In genomic region chr11:116106154-116106962, GRCm38 (mm10) we compare ENCODE assay signal across 9 mouse cellular contexts. TPM values are rescaled to one million over a fixed set of nuclear protein-coding genes. Genes with fewer than 3 reads are reported as not detected.
DNase-seq lines count a peak whose midpoint lies in the region; ATAC-seq and TF ChIP-seq lines count a peak whose summit lies in the region.
"Had no signal": no experiment of that assay in that cellular context is flagged by ENCODE, and none has a peak within 500 bp of the region (broad histone marks: within the 10 kb centered on the region; RNA-seq: fewer than 3 reads in every experiment).

No protein-coding gene starts in this region.

- intact Hi-C loops in heart, postnatal 25 days (cut with DNase I) = no loop called here

- TF ChIP-seq CTCF in layer of hippocampus, adult 2 months (conservative IDR thresholded peaks at IDR 0.05) = no peak

- H3K27ac ChIP-seq in heart, embryonic 14.5 days (replicated peaks in 1 of 2; ENCODE audit: control insufficient read depth in 1 of 2, insufficient read depth in 1 of 2, low read depth in 2 of 2, low read length in 2 of 2) = peak overlapping the region; percentile 24 to 83; a peak in 2 of 4 replicates
- no peak overlapping the region for H3K27ac ChIP-seq in embryonic facial prominence, embryonic 14.5 days (replicated peaks; ENCODE audit: low read depth, low read length)
- H3K27ac ChIP-seq in limb, embryonic 14.5 days (replicated peaks; ENCODE audit: low read depth, low read length) = no peak overlapping the region
- peak overlapping the region; percentile 15; the same call in 1 of the 2 replicates for H3K27ac ChIP-seq in stomach, embryonic 14.5 days (ENCODE audit: low read length)
- no peak overlapping the region for H3K27ac ChIP-seq in layer of hippocampus, adult 2 months

- H3K4me2 ChIP-seq in heart, embryonic 14.5 days (ENCODE audit: low read length) = peak overlapping the region; percentile 79
- peak overlapping the region; percentile 77 for H3K4me2 ChIP-seq in embryonic facial prominence, embryonic 14.5 days (ENCODE audit: low read depth, low read length)
- H3K4me2 ChIP-seq in limb, embryonic 14.5 days (replicated peaks; ENCODE audit: low read depth, low read length, severe bottlenecking) = peak overlapping the region; percentile 69
- H3K4me2 ChIP-seq in stomach, embryonic 14.5 days (replicated peaks; ENCODE audit: low read depth, low read length) = peak overlapping the region; percentile 32

- peaks cover 28% of the 10 kb centered on the region for H3K36me3 ChIP-seq in heart, embryonic 14.5 days (ENCODE audit: control insufficient read depth, insufficient read depth, low read length)
- no peaks in the 10 kb centered on the region for H3K36me3 ChIP-seq in embryonic facial prominence, embryonic 14.5 days (ENCODE audit: control insufficient read depth, insufficient read depth, low read length)
- H3K36me3 ChIP-seq in limb, embryonic 14.5 days (ENCODE audit: control insufficient read depth, insufficient read depth, low read length) = no peaks in the 10 kb centered on the region
- H3K36me3 ChIP-seq in stomach, embryonic 14.5 days (ENCODE audit: control insufficient read depth, insufficient read depth, low read length) = no peaks in the 10 kb centered on the region

- no peaks in the 10 kb centered on the region for H3K9me3 ChIP-seq in heart, embryonic 14.5 days (ENCODE audit: control insufficient read depth, low read length)
- no peaks in the 10 kb centered on the region for H3K9me3 ChIP-seq in embryonic facial prominence, embryonic 14.5 days (ENCODE audit: control insufficient read depth, low read length)
- H3K9me3 ChIP-seq in limb, embryonic 14.5 days (ENCODE audit: control insufficient read depth, low read length) = no peaks in the 10 kb centered on the region
- no peaks in the 10 kb centered on the region for H3K9me3 ChIP-seq in stomach, embryonic 14.5 days (ENCODE audit: control insufficient read depth, low read depth, low read length)

- no peak for TF ChIP-seq POLR2A in limb, embryonic 14.5 days (IDR thresholded peaks at IDR 0.05; ENCODE audit: borderline replicate concordance, extremely low read depth, insufficient read depth, insufficient read length)

- H3K9ac ChIP-seq in heart, embryonic 14.5 days (ENCODE audit: low read length) = peak overlapping the region; percentile 95
- peak overlapping the region; percentile 37; the same call in 1 of the 2 replicates for H3K9ac ChIP-seq in embryonic facial prominence, embryonic 14.5 days (ENCODE audit: low read depth, low read length)
- H3K9ac ChIP-seq in limb, embryonic 14.5 days (ENCODE audit: low read depth, low read length, severe bottlenecking) = 0 out of 2 replicates have a peak overlapping the region, but pooled peaks have one; percentile 0
- 0 out of 2 replicates have a peak overlapping the region, but pooled peaks have one; percentile 18 for H3K9ac ChIP-seq in stomach, embryonic 14.5 days (replicated peaks; ENCODE audit: low read depth, low read length)

- H3K4me3 ChIP-seq in heart, embryonic 14.5 days (ENCODE audit: control insufficient read depth in 1 of 2, insufficient read depth in 1 of 2, low read depth in 1 of 2, low read length in 2 of 2) = peak overlapping the region in 1 of 2 experiments; percentile 88; a peak in 1 of 4 replicates
- 0 out of 2 replicates have a peak overlapping the region, but pooled peaks have one; percentile 8 for H3K4me3 ChIP-seq in embryonic facial prominence, embryonic 14.5 days (ENCODE audit: low read depth, low read length)
- H3K4me3 ChIP-seq in limb, embryonic 14.5 days (replicated peaks; ENCODE audit: low read length) = peak overlapping the region; percentile 9; the same call in 1 of the 2 replicates
- no peak overlapping the region for H3K4me3 ChIP-seq in stomach, embryonic 14.5 days (ENCODE audit: low read depth, low read length)
- H3K4me3 ChIP-seq in layer of hippocampus, adult 2 months = no peak overlapping the region

- ATAC-seq in heart, embryonic 14.5 days (ENCODE audit: insufficient number of reproducible peaks, insufficient read depth, low FRiP score, low read depth) = no peak
- no peak for ATAC-seq in embryonic facial prominence, embryonic 14.5 days (ENCODE audit: low read depth)
- no peak for ATAC-seq in limb, embryonic 14.5 days (ENCODE audit: low FRiP score, low read depth)
- ATAC-seq in stomach, embryonic 14.5 days (ENCODE audit: insufficient number of reproducible peaks, insufficient read depth, low FRiP score, low read depth) = 0 out of 2 replicates have a peak, but pooled peaks have one; percentile 14

- peaks cover 54 to 74% of the 10 kb centered on the region in 2 experiments for H3K4me1 ChIP-seq in heart, embryonic 14.5 days (ENCODE audit: control insufficient read depth in 2 of 2, insufficient read depth in 2 of 2, low read length in 2 of 2)
- peaks cover 70% of the 10 kb centered on the region for H3K4me1 ChIP-seq in embryonic facial prominence, embryonic 14.5 days (ENCODE audit: control insufficient read depth, insufficient read depth, low read length)
- peaks cover 55% of the 10 kb centered on the region for H3K4me1 ChIP-seq in limb, embryonic 14.5 days (ENCODE audit: control insufficient read depth, insufficient read depth, low read length)
- peaks cover 73% of the 10 kb centered on the region for H3K4me1 ChIP-seq in stomach, embryonic 14.5 days (ENCODE audit: control insufficient read depth, insufficient read depth, low read length)

- no peak for DNase-seq in heart, postnatal 25 days (ENCODE audit: low spot score)
- no peak for DNase-seq in embryonic facial prominence, embryonic 14.5 days (ENCODE audit: low spot score)
- peak; percentile 28 for DNase-seq in limb, embryonic 14.5 days (ENCODE audit: low spot score)
- no peak for DNase-seq in thymus, postnatal 10 days (ENCODE audit: low spot score in 2 of 2)
- DNase-seq in adrenal gland, postnatal 4 days (ENCODE audit: low spot score in 2 of 2) = no peak
- DNase-seq in layer of hippocampus, adult 2 months (ENCODE audit: low spot score in 2 of 2) = no peak
- DNase-seq: right cerebral cortex, postnatal 25 days had no signal

- H3K27me3 ChIP-seq in heart, embryonic 14.5 days (ENCODE audit: control insufficient read depth, insufficient read depth, low read length) = no peaks in the 10 kb centered on the region
- peaks cover 54% of the 10 kb centered on the region for H3K27me3 ChIP-seq in embryonic facial prominence, embryonic 14.5 days (replicated peaks; ENCODE audit: control insufficient read depth, insufficient read depth, low read length)
- H3K27me3 ChIP-seq in limb, embryonic 14.5 days (ENCODE audit: control insufficient read depth, insufficient read depth, low read length) = peaks cover 48% of the 10 kb centered on the region
- H3K27me3 ChIP-seq in stomach, embryonic 14.5 days (ENCODE audit: control insufficient read depth, insufficient read depth, low read length) = peaks cover 17% of the 10 kb centered on the region

- WGBS in heart, embryonic 14.5 days = 42% methylated on average over 32 of the region's 32 CpGs
- 22% methylated on average over 32 of the region's 32 CpGs for WGBS in embryonic facial prominence, embryonic 14.5 days
- 29% methylated on average over 29 of the region's 32 CpGs for WGBS in limb, embryonic 14.5 days
- WGBS in stomach, embryonic 14.5 days = 25% methylated on average over 32 of the region's 32 CpGs

RNA-seq across cellular contexts. Expression of gene Wbp2, which starts 19.6 kb away (rescaled TPM):
- 139 and 141 TPM in 2 replicates for polyA plus RNA-seq in heart, embryonic 14.5 days (2014; fragmentation: Nextera tagmentation; extraction: Ambion mirVana)
- 10 to 100 TPM; 80.1 to 92.2 TPM for total RNA-seq in heart, postnatal 25 days (2021)
- 69.0 and 74.9 TPM in 2 replicates for polyA plus RNA-seq in embryonic facial prominence, embryonic 14.5 days (2014; fragmentation: Nextera tagmentation; extraction: Ambion mirVana)
- polyA plus RNA-seq in limb, embryonic 14.5 days (2012; rRNA removed) = 58.6 and 76.2 TPM in 2 replicates
- polyA plus RNA-seq in limb, embryonic 14.5 days (2014; fragmentation: Nextera tagmentation; extraction: Ambion mirVana) = 56.8 and 57.7 TPM in 2 replicates
- 74.0 and 82.4 TPM in 2 replicates for polyA plus RNA-seq in stomach, embryonic 14.5 days (2014; fragmentation: Nextera tagmentation; extraction: Ambion mirVana)
- 100 to 1,000 TPM; 126 to 136 TPM for total RNA-seq in adrenal gland, postnatal 4 days (2021)
- total RNA-seq in layer of hippocampus, adult 2 months (2021) = 100 to 1,000 TPM; 417 to 440 TPM

RNA-seq across cellular contexts. Expression of gene Trim47, which starts 20.7 kb away (rescaled TPM):
- polyA plus RNA-seq in heart, embryonic 14.5 days (2014; fragmentation: Nextera tagmentation; extraction: Ambion mirVana) = 63.3 and 66.1 TPM in 2 replicates
- total RNA-seq in heart, postnatal 25 days (2021) = 10 to 100 TPM; 27.0 to 37.6 TPM
- 25.6 and 29.0 TPM in 2 replicates for polyA plus RNA-seq in embryonic facial prominence, embryonic 14.5 days (2014; fragmentation: Nextera tagmentation; extraction: Ambion mirVana)
- polyA plus RNA-seq in limb, embryonic 14.5 days (2012; rRNA removed) = 25.5 and 35.2 TPM in 2 replicates
- 25.1 and 28.5 TPM in 2 replicates for polyA plus RNA-seq in limb, embryonic 14.5 days (2014; fragmentation: Nextera tagmentation; extraction: Ambion mirVana)
- polyA plus RNA-seq in stomach, embryonic 14.5 days (2014; fragmentation: Nextera tagmentation; extraction: Ambion mirVana) = 12.2 and 17.3 TPM in 2 replicates
- total RNA-seq in adrenal gland, postnatal 4 days (2021) = 10 to 100 TPM; 21.3 to 23.9 TPM
- total RNA-seq in layer of hippocampus, adult 2 months (2021) = 1 to 10 TPM; 4.6 to 7.2 TPM

RNA-seq across cellular contexts. Expression of gene Trim65, which starts 24.6 kb away (rescaled TPM):
- polyA plus RNA-seq in heart, embryonic 14.5 days (2014; fragmentation: Nextera tagmentation; extraction: Ambion mirVana) = 3.8 and 4.8 TPM in 2 replicates
- 1 to 10 TPM; 6.1 to 8.4 TPM for total RNA-seq in heart, postnatal 25 days (2021)
- 2.9 and 3.2 TPM in 2 replicates for polyA plus RNA-seq in embryonic facial prominence, embryonic 14.5 days (2014; fragmentation: Nextera tagmentation; extraction: Ambion mirVana)
- 4.9 and 6.2 TPM in 2 replicates for polyA plus RNA-seq in limb, embryonic 14.5 days (2012; rRNA removed)
- polyA plus RNA-seq in limb, embryonic 14.5 days (2014; fragmentation: Nextera tagmentation; extraction: Ambion mirVana) = 3.1 and 4.1 TPM in 2 replicates
- 5.0 and 6.4 TPM in 2 replicates for polyA plus RNA-seq in stomach, embryonic 14.5 days (2014; fragmentation: Nextera tagmentation; extraction: Ambion mirVana)
- total RNA-seq in adrenal gland, postnatal 4 days (2021) = 1 to 10 TPM; 8.2 to 8.5 TPM
- total RNA-seq in layer of hippocampus, adult 2 months (2021) = 1 to 10 TPM; 6.9 to 7.7 TPM

RNA-seq across cellular contexts. Expression of gene Unc13d, which starts 28.6 kb away (rescaled TPM):
- 0.66 and 0.69 TPM in 2 replicates for polyA plus RNA-seq in heart, embryonic 14.5 days (2014; fragmentation: Nextera tagmentation; extraction: Ambion mirVana)
- total RNA-seq in heart, postnatal 25 days (2021) = 1 to 10 TPM in 1 of 2 experiments, under 1 TPM in 1; 0.75 to 1.0 TPM
- polyA plus RNA-seq in embryonic facial prominence, embryonic 14.5 days (2014; fragmentation: Nextera tagmentation; extraction: Ambion mirVana) = 2.0 and 2.6 TPM in 2 replicates
- polyA plus RNA-seq in limb, embryonic 14.5 days (2012; rRNA removed) = 4.1 and 4.3 TPM in 2 replicates
- polyA plus RNA-seq in limb, embryonic 14.5 days (2014; fragmentation: Nextera tagmentation; extraction: Ambion mirVana) = 3.4 and 3.8 TPM in 2 replicates
- 3.7 and 4.7 TPM in 2 replicates for polyA plus RNA-seq in stomach, embryonic 14.5 days (2014; fragmentation: Nextera tagmentation; extraction: Ambion mirVana)
- 1 to 10 TPM; 1.1 to 2.4 TPM for total RNA-seq in adrenal gland, postnatal 4 days (2021)
- 1 to 10 TPM; 1.3 to 2.1 TPM for total RNA-seq in layer of hippocampus, adult 2 months (2021)

RNA-seq across cellular contexts. Expression of gene Mrpl38, which starts 32.3 kb away (rescaled TPM):
- 92.3 and 96.6 TPM in 2 replicates for polyA plus RNA-seq in heart, embryonic 14.5 days (2014; fragmentation: Nextera tagmentation; extraction: Ambion mirVana)
- total RNA-seq in heart, postnatal 25 days (2021) = 10 to 100 TPM; 62.5 to 66.0 TPM
- 76.4 and 81.3 TPM in 2 replicates for polyA plus RNA-seq in embryonic facial prominence, embryonic 14.5 days (2014; fragmentation: Nextera tagmentation; extraction: Ambion mirVana)
- 52.6 and 56.4 TPM in 2 replicates for polyA plus RNA-seq in limb, embryonic 14.5 days (2012; rRNA removed)
- 85.8 and 86.5 TPM in 2 replicates for polyA plus RNA-seq in limb, embryonic 14.5 days (2014; fragmentation: Nextera tagmentation; extraction: Ambion mirVana)
- polyA plus RNA-seq in stomach, embryonic 14.5 days (2014; fragmentation: Nextera tagmentation; extraction: Ambion mirVana) = 93.9 and 94.2 TPM in 2 replicates
- total RNA-seq in adrenal gland, postnatal 4 days (2021) = 10 to 100 TPM; 75.4 to 81.6 TPM
- 10 to 100 TPM; 64.6 to 66.8 TPM for total RNA-seq in layer of hippocampus, adult 2 months (2021)

Comparison
In these comparisons a context has a peak if more than half of its experiments do, and no peak if none do; other contexts are left out.
1. H3K27ac ChIP-seq: peak in heart, embryonic 14.5 days (2 of 2) and stomach, embryonic 14.5 days (single experiment); none in embryonic facial prominence, embryonic 14.5 days (single experiment), limb, embryonic 14.5 days (single experiment) and layer of hippocampus, adult 2 months (single experiment).
2. H3K4me3 ChIP-seq: peak in embryonic facial prominence, embryonic 14.5 days (single experiment) and limb, embryonic 14.5 days (single experiment); none in stomach, embryonic 14.5 days (single experiment) and layer of hippocampus, adult 2 months (single experiment).
3. H3K9ac ChIP-seq: peak in every context shown above with its lines; median percentile 95 in heart, embryonic 14.5 days; 37 in embryonic facial prominence, embryonic 14.5 days; 18 in stomach, embryonic 14.5 days; 0 in limb, embryonic 14.5 days.
4. Peak in every context shown above with its lines, with median percentiles within 50 percentile points of each other: H3K4me2 ChIP-seq.